Mouse (Mus musculus): ENCODE results near the gene Crybg1.

- TF ChIP-seq CTCF (IDR thresholded peaks at IDR 0.05; ENCODE audit: extremely low read depth, insufficient read depth, low read length) (no peak), POLR2A (IDR thresholded peaks at IDR 0.05; ENCODE audit: extremely low read depth, insufficient read depth, low read length) (no peak)
Observed at GRCm38 (mm10) chr10:43964943-43965342, 183.7 kb downstream of the Crybg1 start.

All from cortical plate, adult 2 months (tissue).